Mouse (Mus musculus) cerebellum, adult 9-11 months (tissue): ENCODE results near the gene Mettl13.

Source experiments
- DNase-seq: peaks from one replicate; pipeline ENCODE4 v3.0.0; 2022

Mettl13 gene

GRCm38 (mm10) chr1:162548016-162548916 lies at the start of gene Mettl13:
Gene Mettl13, minus strand, starts transcription at chr1:162548551.
- peak; percentile 91 for DNase-seq

DNA sequence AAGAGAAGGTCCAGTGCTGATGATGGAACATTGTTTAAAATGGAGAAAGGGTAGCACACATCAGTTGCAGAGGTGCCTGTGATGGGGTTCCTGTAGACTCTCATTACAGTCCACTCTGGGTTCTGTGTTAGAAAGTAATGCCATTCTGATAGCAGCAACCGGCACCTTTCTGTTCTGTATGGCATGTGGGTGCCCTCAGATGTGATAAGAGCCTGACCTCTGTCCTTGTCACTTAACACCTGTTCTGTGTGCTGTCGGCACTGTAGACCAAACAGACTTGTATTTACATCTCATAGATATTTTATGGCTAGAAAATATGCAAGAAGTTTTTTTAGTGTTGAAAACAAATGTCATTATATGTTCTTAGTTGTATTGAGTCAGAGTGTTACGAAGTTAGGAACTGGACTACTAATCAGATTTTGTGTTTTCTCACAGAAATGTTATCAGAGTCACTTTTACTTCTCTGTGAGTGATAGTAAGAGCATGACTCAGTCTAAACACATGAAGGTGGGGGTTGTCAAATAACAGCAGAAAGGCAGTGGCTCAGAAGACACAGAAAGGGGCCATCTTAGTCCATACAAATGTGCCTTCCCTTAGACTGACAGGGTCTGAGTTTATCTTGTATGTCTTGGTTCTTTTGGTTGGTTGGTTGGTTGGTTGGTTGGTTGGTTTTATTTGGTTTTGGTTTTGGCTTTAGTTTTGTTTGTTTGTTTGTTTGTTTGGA lies 49.2 kb upstream of the Mettl13 start:
- no peak for DNase-seq

- DNase-seq: no peak
Observed at GRCm38 (mm10) chr1:162590415-162590997, 42.2 kb upstream of the Mettl13 start.

GRCm38 (mm10) chr1:162589443-162589842 lies 41.1 kb upstream of the Mettl13 start:
- no peak for DNase-seq

GRCm38 (mm10) chr1:162588606-162589005 lies 40.3 kb upstream of the Mettl13 start:
- no peak for DNase-seq

GRCm38 (mm10) chr1:162586282-162586681 lies 37.9 kb upstream of the Mettl13 start:
- no peak for DNase-seq

DNA sequence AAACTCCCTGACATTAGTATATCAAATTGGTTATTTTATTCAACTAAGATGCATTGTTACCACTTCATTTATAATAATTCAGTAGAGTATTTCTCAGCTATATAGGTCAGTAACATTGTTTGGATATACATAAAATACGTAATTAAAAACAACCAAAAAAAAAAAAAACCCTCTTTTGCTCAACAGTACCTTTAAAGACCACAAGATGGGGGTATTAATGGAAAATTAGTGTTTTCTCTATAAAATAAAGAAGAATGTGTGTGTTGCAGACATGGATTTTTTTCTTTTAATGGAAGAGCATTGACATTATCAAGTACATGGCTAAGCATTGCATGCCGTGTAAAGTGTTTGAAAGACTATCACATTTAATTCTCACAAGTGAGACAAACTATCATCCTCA lies 34.5 kb upstream of the Mettl13 start:
- no peak for DNase-seq

DNA sequence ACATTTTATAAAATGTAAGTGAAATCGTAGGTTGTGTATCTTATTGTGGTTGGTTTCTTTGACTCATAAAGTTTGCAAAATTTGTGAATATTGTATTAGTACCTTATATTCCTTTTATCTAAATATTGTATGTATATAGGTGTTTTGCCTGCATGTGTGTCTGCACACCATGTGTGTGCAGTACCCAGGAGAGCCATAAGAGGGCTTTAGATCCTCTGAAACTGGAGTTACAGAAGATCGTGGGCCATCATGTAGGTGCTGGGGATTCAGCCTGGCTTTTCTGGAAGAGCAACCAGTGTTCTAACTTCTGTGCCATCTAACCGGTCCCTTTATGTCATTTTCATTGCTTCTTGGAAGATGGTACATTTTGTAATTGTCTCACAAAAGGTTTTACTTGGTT lies 26.7 kb upstream of the Mettl13 start:
- no peak for DNase-seq

DNA sequence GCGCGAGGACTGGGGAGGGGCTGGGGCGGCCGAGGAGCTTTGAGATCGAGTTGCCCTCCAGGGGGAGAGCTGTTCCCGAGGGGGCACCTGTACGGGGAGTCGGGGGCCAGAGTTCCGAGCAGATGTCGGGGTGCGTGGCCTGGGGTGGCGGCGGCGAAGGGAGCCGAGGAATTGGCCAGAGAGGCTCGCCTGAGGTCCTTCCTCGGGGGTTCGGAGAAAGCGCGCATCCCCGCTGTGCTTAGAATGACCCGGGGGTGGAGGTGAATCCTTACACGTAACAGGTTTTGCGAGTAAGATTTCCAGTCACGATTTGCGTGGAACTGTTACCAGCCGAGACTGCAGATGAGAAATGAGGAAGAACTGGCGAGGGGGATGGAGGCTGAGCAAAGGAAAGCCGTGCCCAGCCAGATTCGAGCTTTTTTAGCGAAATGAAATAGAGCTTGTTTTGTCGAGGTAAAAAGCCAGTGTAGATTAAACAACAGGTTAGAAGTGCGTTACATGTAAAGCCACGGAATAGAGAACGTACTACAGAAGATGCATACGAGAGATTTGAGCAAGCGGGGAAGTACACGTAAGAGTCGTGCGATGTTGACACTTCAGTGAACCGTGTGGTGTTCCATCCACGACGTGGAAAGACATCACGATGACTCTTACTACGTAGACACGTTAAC lies 22.7 kb upstream of the Mettl13 start:
- peak; percentile 40 for DNase-seq

- peak; percentile 94 for DNase-seq
Observed at GRCm38 (mm10) chr1:162570260-162570748, 22.0 kb upstream of the Mettl13 start, which contains the start of gene Vamp4. Gene Vamp4, plus strand, starts transcription at chr1:162570515.

DNA sequence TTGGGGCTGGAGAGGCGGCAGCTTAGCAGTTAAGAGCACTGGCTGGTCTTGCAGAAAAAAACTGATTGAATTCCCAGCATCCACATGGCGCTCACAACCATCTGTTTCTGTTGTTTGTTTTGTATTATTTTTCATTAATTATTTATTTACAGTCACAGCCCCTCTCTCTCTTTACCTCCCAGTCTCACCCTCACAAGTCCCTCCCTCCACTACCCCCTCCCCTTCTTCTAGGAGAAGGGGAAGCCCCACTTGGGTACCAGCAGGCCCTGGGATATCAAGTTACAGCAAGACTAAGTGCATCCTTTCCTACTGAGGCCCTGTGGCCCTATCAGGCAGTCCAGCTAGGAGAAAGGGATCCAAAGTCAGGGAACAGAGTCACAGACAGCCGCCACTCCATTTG lies 19.0 kb upstream of the Mettl13 start:
- DNase-seq: no peak

- DNase-seq: no peak
Observed at GRCm38 (mm10) chr1:162564992-162565391, 16.6 kb upstream of the Mettl13 start.

DNA sequence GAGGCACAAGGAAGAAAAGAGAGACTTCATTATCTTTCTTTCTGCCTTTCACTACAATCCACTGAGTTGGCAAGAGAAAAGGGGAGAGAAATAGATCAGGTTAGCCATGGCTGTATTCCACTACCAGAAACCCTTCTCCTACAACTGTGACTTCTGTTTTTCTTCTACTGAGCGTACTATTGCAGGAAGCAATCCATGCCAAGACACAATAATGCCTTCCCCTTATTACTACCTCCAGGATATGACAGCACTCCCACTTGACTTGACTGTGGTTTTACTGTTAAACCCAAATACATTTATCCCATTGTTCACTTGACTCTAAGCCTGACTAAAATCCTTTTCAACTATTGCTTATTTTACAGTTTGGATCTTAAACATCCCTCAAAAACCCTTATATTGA lies 14.9 kb upstream of the Mettl13 start:
- DNase-seq: no peak

DNA sequence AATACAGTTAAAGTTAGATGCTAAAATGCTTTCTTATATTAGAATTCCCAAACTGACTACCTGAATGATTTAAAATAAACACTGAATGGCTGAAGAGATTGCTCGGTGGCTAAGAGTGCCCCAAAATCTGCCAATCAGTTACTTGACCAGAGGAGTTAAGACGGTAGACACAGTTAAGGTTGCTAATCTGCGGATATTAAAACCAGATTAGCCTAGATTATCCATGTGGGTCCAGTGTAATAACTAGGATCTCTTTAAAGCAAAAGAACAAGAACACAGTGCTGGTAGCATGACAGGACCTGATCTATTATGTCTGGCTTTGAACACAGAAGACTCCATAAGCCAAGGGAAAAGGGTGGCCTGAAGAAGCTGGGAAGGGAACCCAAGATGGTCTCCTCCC lies 5.8 kb upstream of the Mettl13 start:
- DNase-seq: no peak

DNA sequence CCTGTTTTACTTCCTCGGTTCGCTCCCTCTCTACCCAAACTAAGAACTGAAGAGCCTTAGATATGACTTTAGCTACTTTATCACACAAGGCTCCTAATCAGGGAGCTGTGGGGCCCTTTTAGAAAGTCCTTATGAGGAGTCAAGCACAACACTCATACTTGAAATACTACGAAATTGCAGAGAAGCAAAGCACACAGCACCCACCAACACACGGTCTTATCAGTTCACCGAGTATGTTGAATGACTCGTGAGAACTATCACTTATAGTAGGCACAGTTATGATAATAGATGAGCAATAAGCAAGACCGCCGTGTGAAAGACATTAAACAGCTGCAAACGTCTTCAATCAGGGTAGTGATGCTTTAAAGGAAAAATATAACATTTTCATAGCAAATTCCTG lies 4.6 kb upstream of the Mettl13 start:
- DNase-seq: no peak

GRCm38 (mm10) chr1:162549615-162550283 lies 1.4 kb upstream of the Mettl13 start:
- DNase-seq: no peak

DNA sequence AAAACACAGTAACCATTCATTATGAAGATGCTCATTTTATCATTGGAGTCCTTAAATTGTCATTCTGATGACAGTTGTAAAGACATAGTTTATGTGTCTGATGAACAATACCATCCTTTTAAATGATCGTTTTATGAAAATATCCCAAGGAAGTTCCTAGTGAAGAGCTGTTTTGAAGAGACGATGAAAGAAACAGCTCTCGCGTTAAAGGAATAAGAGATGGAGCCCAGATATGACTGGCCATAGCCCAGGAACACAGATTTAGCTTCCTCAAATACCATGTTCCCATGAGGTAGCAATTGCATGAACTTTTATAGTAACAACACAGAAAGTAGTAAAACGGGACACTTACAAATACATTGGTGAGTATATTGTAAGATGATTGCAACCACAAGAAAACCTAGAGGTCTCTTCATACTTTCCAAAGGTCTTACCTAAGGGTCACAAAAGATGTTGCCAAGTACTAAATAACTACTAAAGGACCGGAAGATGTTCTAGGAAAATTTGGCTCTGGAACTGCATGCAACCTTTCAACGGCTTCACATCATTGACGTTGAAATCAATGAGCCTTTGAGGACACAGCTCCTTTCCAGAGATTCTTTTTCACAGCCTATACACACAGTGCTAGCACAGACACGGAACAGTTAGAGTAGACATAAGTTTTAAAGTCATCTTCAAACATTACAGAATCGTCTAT lies 714 bp upstream of the Mettl13 start:
- no peak for DNase-seq

DNA sequence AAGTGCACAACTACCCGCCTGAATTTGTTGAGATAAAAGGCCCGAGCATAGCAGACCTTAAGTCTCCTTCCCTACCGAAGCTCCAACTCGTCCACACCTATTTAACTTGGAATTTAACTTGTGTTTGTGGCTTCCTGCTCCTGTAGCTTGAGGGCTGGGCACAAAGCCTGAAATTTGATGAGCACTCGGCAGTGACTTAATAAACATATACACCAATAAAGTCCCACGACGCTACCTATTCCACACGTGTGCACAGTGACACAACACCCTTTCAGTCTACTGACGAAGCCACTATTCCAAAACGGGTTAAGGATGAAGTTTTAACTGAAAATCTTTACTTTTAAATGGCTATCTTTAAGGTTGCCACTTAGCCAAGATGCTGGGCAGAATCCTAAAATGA lies 744 bp downstream of the Mettl13 start:
- no peak for DNase-seq

DNA sequence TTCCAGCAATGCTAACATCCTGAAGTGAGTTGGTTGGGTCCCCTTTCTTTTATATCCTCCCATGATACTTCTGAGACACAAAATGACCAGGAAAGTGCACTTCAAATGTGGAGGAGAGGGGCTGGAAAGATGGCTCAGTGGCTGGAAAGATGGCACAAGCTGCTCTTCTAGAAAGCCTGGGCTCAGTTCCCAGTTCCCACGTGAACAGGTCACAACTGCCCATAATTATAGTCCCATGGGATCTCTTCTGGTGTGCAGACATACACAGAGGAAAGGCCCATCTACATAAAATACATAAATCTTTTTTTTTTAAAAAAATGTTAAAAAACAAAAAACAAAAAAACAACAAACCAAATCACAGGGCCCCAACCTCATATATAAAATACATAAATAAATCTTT lies 5.1 kb downstream of the Mettl13 start:
- no peak for DNase-seq

DNA sequence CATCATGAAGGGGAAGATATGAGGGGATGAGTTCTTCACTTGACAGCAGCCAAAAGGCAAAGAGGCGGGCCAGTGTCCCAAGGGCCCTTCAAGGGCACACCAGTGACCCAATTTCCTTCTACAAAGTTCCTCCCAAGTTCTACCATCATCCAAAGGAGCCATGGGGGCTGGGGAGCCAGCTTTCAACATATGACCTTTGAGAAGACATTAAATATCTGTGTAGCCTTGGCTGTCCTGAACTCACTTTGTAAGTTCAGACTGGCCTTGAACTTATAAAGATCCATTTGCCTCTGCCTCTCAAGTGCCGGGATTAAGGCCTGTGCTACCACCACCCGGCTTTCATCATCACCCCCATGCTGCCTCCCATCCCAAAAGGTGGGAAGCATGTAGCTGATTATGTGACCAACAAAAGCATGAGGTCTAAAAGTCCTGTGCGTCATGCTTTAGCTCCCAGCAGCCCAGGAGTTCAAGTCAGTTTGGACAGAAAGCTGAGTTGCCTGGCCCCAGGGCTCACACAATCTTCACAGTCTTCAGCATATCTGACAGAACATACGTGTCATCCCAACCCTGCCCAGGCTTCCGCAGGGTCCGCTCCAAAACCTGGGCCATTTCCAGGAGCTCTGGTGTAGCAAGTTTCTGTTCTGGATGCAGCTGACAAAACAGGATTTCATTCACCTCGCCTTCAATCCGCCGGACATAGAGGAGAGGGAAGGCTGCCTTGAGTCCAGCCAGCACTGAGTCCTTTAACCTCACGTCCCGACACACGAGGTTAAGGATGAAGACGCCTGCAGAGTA lies 14.4 kb downstream of the Mettl13 start:
- DNase-seq: no peak

- no peak for DNase-seq
Observed at GRCm38 (mm10) chr1:162532330-162532729, 16.0 kb downstream of the Mettl13 start.
